Mouse (Mus musculus) cerebellum, adult 11 months (tissue): ENCODE data around the gene Edaradd.

Source experiments
- DNase-seq: peaks from one replicate; pipeline ENCODE4 v3.0.0; 2022

Gene Edaradd

GRCm38 (mm10) chr13:12519955-12520584 lies at the start of gene Edaradd:
Edaradd (minus strand) TSS chr13:12520438.
- no peak for DNase-seq

- DNase-seq: no peak
These were observed 49.5 kb upstream of the Edaradd start for GRCm38 (mm10) chr13:12569741-12570140.

GRCm38 (mm10) chr13:12568597-12569469 lies 48.6 kb upstream of the Edaradd start:
- no peak for DNase-seq

GRCm38 (mm10) chr13:12567936-12568335 lies 47.7 kb upstream of the Edaradd start:
- DNase-seq: no peak

- peak; percentile 99 for DNase-seq
These were observed 45.6 kb upstream of the Edaradd start, which contains the start of gene Ero1lb for GRCm38 (mm10) chr13:12565621-12566390. Ero1lb (plus strand) TSS chr13:12565874.

GRCm38 (mm10) chr13:12562256-12562655 lies 42.0 kb upstream of the Edaradd start:
- DNase-seq: no peak

- no peak for DNase-seq
These were observed 41.5 kb upstream of the Edaradd start for GRCm38 (mm10) chr13:12561729-12562128.

GRCm38 (mm10) chr13:12559462-12560120 lies 39.4 kb upstream of the Edaradd start:
- no peak for DNase-seq

GRCm38 (mm10) chr13:12559044-12559443 lies 38.8 kb upstream of the Edaradd start:
- DNase-seq: no peak

- DNase-seq: no peak
These were observed 34.0 kb upstream of the Edaradd start for GRCm38 (mm10) chr13:12554211-12554610.

- no peak for DNase-seq
These were observed 23.8 kb upstream of the Edaradd start for GRCm38 (mm10) chr13:12543880-12544568.

GRCm38 (mm10) chr13:12543246-12543645 lies 23.0 kb upstream of the Edaradd start:
- DNase-seq: no peak

- DNase-seq: no peak
These were observed 22.1 kb upstream of the Edaradd start for GRCm38 (mm10) chr13:12542006-12542981.

- DNase-seq: no peak
These were observed 19.9 kb upstream of the Edaradd start for GRCm38 (mm10) chr13:12540119-12540518.

- no peak for DNase-seq
These were observed 19.5 kb upstream of the Edaradd start for GRCm38 (mm10) chr13:12539716-12540115.

- DNase-seq: no peak
These were observed 17.7 kb upstream of the Edaradd start for GRCm38 (mm10) chr13:12537971-12538370.

- DNase-seq: no peak
These were observed 14.4 kb upstream of the Edaradd start for GRCm38 (mm10) chr13:12534628-12535027.

GRCm38 (mm10) chr13:12525678-12526077 lies 5.4 kb upstream of the Edaradd start:
- no peak for DNase-seq

- DNase-seq: no peak
These were observed 2.1 kb upstream of the Edaradd start for GRCm38 (mm10) chr13:12522346-12522745.

- DNase-seq: no peak
These were observed 867 bp downstream of the Edaradd start for GRCm38 (mm10) chr13:12519371-12519770.
